Mouse (Mus musculus): ENCODE data around the gene Tada2a. TPM values are rescaled to one million over a fixed set of nuclear protein-coding genes. Genes with fewer than 3 reads are reported as not detected.

The Tada2a gene
- total RNA-seq, 1 experiment = 38.9 TPM

- Histone ChIP-seq H3K9me3 (ENCODE audit: control insufficient read depth, insufficient read depth, low read depth, low read length) (no peaks in the 10 kb centered on the region), H3K9ac (ENCODE audit: insufficient read depth, low read depth, low read length, poor library complexity, severe bottlenecking) (no peak overlapping the region), H3K27ac (ENCODE audit: insufficient read depth, low read depth, low read length, poor library complexity, severe bottlenecking) (no peak overlapping the region), H3K4me3 (ENCODE audit: insufficient read depth in 1 of 2, low read depth in 1 of 2, low read length in 2 of 2, poor library complexity in 1 of 2, severe bottlenecking in 1 of 2) (no peak overlapping the region), H3K4me1 (ENCODE audit: control insufficient read depth in 2 of 2, insufficient read depth in 2 of 2, low read length in 2 of 2, poor library complexity in 1 of 2) (peaks cover 0 to 3% of the 10 kb centered on the region in 2 experiments; a peak in 1 of 4 replicates), H3K36me3 (ENCODE audit: control insufficient read depth, insufficient read depth, low read length, poor library complexity, severe bottlenecking) (peaks cover 2% of the 10 kb centered on the region; the same call in 1 of the 2 replicates)
- TF ChIP-seq HCFC1 (IDR thresholded peaks at IDR 0.05; ENCODE audit: borderline replicate concordance, insufficient read depth, low read length) = no peak
- TF ChIP-seq ZNF384 (IDR thresholded peaks at IDR 0.05; ENCODE audit: low read depth, low read length) = no peak
- no peak for TF ChIP-seq CHD2 (IDR thresholded peaks at IDR 0.05; ENCODE audit: low read depth, low read length)
- TF ChIP-seq MAFK (IDR thresholded peaks at IDR 0.05; ENCODE audit: insufficient read depth, low read depth, low read length) = no peak
- no peak for TF ChIP-seq ZC3H11A (IDR thresholded peaks at IDR 0.05; ENCODE audit: borderline replicate concordance, low read depth, low read length)
- no peak for DNase-seq (ENCODE audit: low read depth, low spot score)
- in situ Hi-C loops (cut with MboI; ENCODE audit: low sequenced_read_pairs in 2 of 2, unreplicated experiment in 2 of 2) = no loop called here
Measured at GRCm38 (mm10) chr11:84044988-84045387, 84.4 kb downstream of the Tada2a start.

GRCm38 (mm10) chr11:84042808-84043762 is 86.3 kb downstream of the Tada2a start:
- H3K9me3 ChIP-seq (ENCODE audit: control insufficient read depth, insufficient read depth, low read depth, low read length) = no peaks in the 10 kb centered on the region
- H3K4me1 ChIP-seq (ENCODE audit: control insufficient read depth in 2 of 2, insufficient read depth in 2 of 2, low read length in 2 of 2, poor library complexity in 1 of 2) = peaks cover 0 to 6% of the 10 kb centered on the region in 2 experiments; a peak in 2 of 4 replicates
- no peak for DNase-seq (ENCODE audit: low read depth, low spot score)
- no peak overlapping the region for H3K27ac ChIP-seq (ENCODE audit: insufficient read depth, low read depth, low read length, poor library complexity, severe bottlenecking)
- H3K36me3 ChIP-seq (ENCODE audit: control insufficient read depth, insufficient read depth, low read length, poor library complexity, severe bottlenecking) = peaks cover 2% of the 10 kb centered on the region; the same call in 1 of the 2 replicates
- TF ChIP-seq MAFK (IDR thresholded peaks at IDR 0.05; ENCODE audit: insufficient read depth, low read depth, low read length) (no peak), HCFC1 (IDR thresholded peaks at IDR 0.05; ENCODE audit: borderline replicate concordance, insufficient read depth, low read length) (no peak), CHD2 (IDR thresholded peaks at IDR 0.05; ENCODE audit: low read depth, low read length) (no peak), ZC3H11A (IDR thresholded peaks at IDR 0.05; ENCODE audit: borderline replicate concordance, low read depth, low read length) (no peak), ZNF384 (IDR thresholded peaks at IDR 0.05; ENCODE audit: low read depth, low read length) (no peak)
- in situ Hi-C loops (cut with MboI; ENCODE audit: low sequenced_read_pairs in 2 of 2, unreplicated experiment in 2 of 2) = no loop called here
- H3K4me3 ChIP-seq (ENCODE audit: insufficient read depth in 1 of 2, low read depth in 1 of 2, low read length in 2 of 2, poor library complexity in 1 of 2, severe bottlenecking in 1 of 2) = no peak overlapping the region
- H3K9ac ChIP-seq (ENCODE audit: insufficient read depth, low read depth, low read length, poor library complexity, severe bottlenecking) = no peak overlapping the region

GRCm38 (mm10) chr11:84040621-84041020 is 88.8 kb downstream of the Tada2a start:
- in situ Hi-C loops (cut with MboI; ENCODE audit: low sequenced_read_pairs in 2 of 2, unreplicated experiment in 2 of 2) = no loop called here
- H3K36me3 ChIP-seq (ENCODE audit: control insufficient read depth, insufficient read depth, low read length, poor library complexity, severe bottlenecking) = peaks cover 2% of the 10 kb centered on the region; the same call in 1 of the 2 replicates
- no peak for DNase-seq (ENCODE audit: low read depth, low spot score)
- no peaks in the 10 kb centered on the region for H3K9me3 ChIP-seq (ENCODE audit: control insufficient read depth, insufficient read depth, low read depth, low read length)
- H3K27ac ChIP-seq (ENCODE audit: insufficient read depth, low read depth, low read length, poor library complexity, severe bottlenecking) = no peak overlapping the region
- no peak overlapping the region for H3K4me3 ChIP-seq (ENCODE audit: insufficient read depth in 1 of 2, low read depth in 1 of 2, low read length in 2 of 2, poor library complexity in 1 of 2, severe bottlenecking in 1 of 2)
- H3K4me1 ChIP-seq (ENCODE audit: control insufficient read depth in 2 of 2, insufficient read depth in 2 of 2, low read length in 2 of 2, poor library complexity in 1 of 2) = peaks cover 0 to 6% of the 10 kb centered on the region in 2 experiments; a peak in 2 of 4 replicates
- TF ChIP-seq CHD2 (IDR thresholded peaks at IDR 0.05; ENCODE audit: low read depth, low read length) (no peak), ZC3H11A (IDR thresholded peaks at IDR 0.05; ENCODE audit: borderline replicate concordance, low read depth, low read length) (no peak), MAFK (IDR thresholded peaks at IDR 0.05; ENCODE audit: insufficient read depth, low read depth, low read length) (no peak), HCFC1 (IDR thresholded peaks at IDR 0.05; ENCODE audit: borderline replicate concordance, insufficient read depth, low read length) (no peak), ZNF384 (IDR thresholded peaks at IDR 0.05; ENCODE audit: low read depth, low read length) (no peak)
- H3K9ac ChIP-seq (ENCODE audit: insufficient read depth, low read depth, low read length, poor library complexity, severe bottlenecking) = no peak overlapping the region

GRCm38 (mm10) chr11:84033671-84034070 is 95.7 kb downstream of the Tada2a start:
- no peak for DNase-seq (ENCODE audit: low read depth, low spot score)
- Histone ChIP-seq H3K27ac (ENCODE audit: insufficient read depth, low read depth, low read length, poor library complexity, severe bottlenecking) (no peak overlapping the region), H3K36me3 (ENCODE audit: control insufficient read depth, insufficient read depth, low read length, poor library complexity, severe bottlenecking) (no peaks in the 10 kb centered on the region; the same call in 1 of the 2 replicates), H3K9ac (ENCODE audit: insufficient read depth, low read depth, low read length, poor library complexity, severe bottlenecking) (no peak overlapping the region), H3K4me1 (ENCODE audit: control insufficient read depth in 2 of 2, insufficient read depth in 2 of 2, low read length in 2 of 2, poor library complexity in 1 of 2) (peaks cover 0 to 3% of the 10 kb centered on the region in 2 experiments; a peak in 1 of 4 replicates), H3K9me3 (ENCODE audit: control insufficient read depth, insufficient read depth, low read depth, low read length) (no peaks in the 10 kb centered on the region), H3K4me3 (ENCODE audit: insufficient read depth in 1 of 2, low read depth in 1 of 2, low read length in 2 of 2, poor library complexity in 1 of 2, severe bottlenecking in 1 of 2) (no peak overlapping the region)
- TF ChIP-seq ZC3H11A (IDR thresholded peaks at IDR 0.05; ENCODE audit: borderline replicate concordance, low read depth, low read length) = no peak
- TF ChIP-seq MAFK (IDR thresholded peaks at IDR 0.05; ENCODE audit: insufficient read depth, low read depth, low read length) = no peak
- TF ChIP-seq ZNF384 (IDR thresholded peaks at IDR 0.05; ENCODE audit: low read depth, low read length) = no peak
- no peak for TF ChIP-seq HCFC1 (IDR thresholded peaks at IDR 0.05; ENCODE audit: borderline replicate concordance, insufficient read depth, low read length)
- TF ChIP-seq CHD2 (IDR thresholded peaks at IDR 0.05; ENCODE audit: low read depth, low read length) = no peak
- in situ Hi-C loops (cut with MboI; ENCODE audit: low sequenced_read_pairs in 2 of 2, unreplicated experiment in 2 of 2) = no loop called here

All from ES-E14 (cell line).